Mouse (Mus musculus) forebrain, postnatal 0 days (tissue): ENCODE measurements around the gene Olfr63. TPM values are rescaled to one million over a fixed set of nuclear protein-coding genes. Genes with fewer than 3 reads are reported as not detected.

ENCODE experiments used
- polyA plus RNA-seq: library from polyadenylated mRNA; unstranded; fragments of >200 nt; fragmentation: Nextera tagmentation; extraction: Ambion mirVana; gene quantifications from 2 replicates; pipeline ENCODE4 v1.2.1, GENCODE M21; 2015
- total RNA-seq: library from RNA; depleted of rRNA; stranded (reverse); fragments of >200 nt; gene quantifications from 2 replicates; pipeline ENCODE4 v1.2.3, GENCODE M21; 2014; rRNA removed

Gene Olfr63
- total and polyA plus RNA-seq, 2 experiments from 2014 or later: 0.02 TPM; not detected in 1

Other genes with a start within 250 kb of the Olfr63 start
- gene Zfp763, start 231.3 kb upstream of the Olfr63 start, total RNA-seq: 24.3 and 28.5 TPM in 2 replicates
- gene Zfp763, start 231.3 kb upstream of the Olfr63 start, polyA plus RNA-seq: 15.4 and 19.9 TPM in 2 replicates
- not detected in 2 replicates for gene 4921501E09Rik, start 196.6 kb upstream of the Olfr63 start, total RNA-seq
- gene 4921501E09Rik, start 196.6 kb upstream of the Olfr63 start, polyA plus RNA-seq: not detected in 2 replicates
- gene Zfp563, start 175.4 kb upstream of the Olfr63 start, total RNA-seq: 28.5 and 30.6 TPM in 2 replicates
- 9.5 and 11.0 TPM in 2 replicates for gene Zfp563, start 175.4 kb upstream of the Olfr63 start, polyA plus RNA-seq
- 0.15 and 0.90 TPM in 2 replicates for gene Morc2b, start 125.0 kb upstream of the Olfr63 start, total RNA-seq
- gene Morc2b, start 125.0 kb upstream of the Olfr63 start, polyA plus RNA-seq: 0.07 and 0.20 TPM in 2 replicates
- not detected in 2 replicates for gene Olfr55, start 96.2 kb upstream of the Olfr63 start, total RNA-seq
- not detected in 2 replicates for gene Olfr55, start 96.2 kb upstream of the Olfr63 start, polyA plus RNA-seq
- not detected in 2 replicates for gene Olfr239, start 73.4 kb upstream of the Olfr63 start, total RNA-seq
- gene Olfr239, start 73.4 kb upstream of the Olfr63 start, polyA plus RNA-seq: not detected in 2 replicates
- 0.23 TPM in 1 of 2 replicates, not detected in the other for gene Olfr1564, start 43.0 kb upstream of the Olfr63 start, total RNA-seq
- not detected in 2 replicates for gene Olfr1564, start 43.0 kb upstream of the Olfr63 start, polyA plus RNA-seq
- 29.3 and 29.6 TPM in 2 replicates for gene Zfp955a, start 9.5 kb upstream of the Olfr63 start, total RNA-seq
- gene Zfp955a, start 9.5 kb upstream of the Olfr63 start, polyA plus RNA-seq: 18.5 and 19.7 TPM in 2 replicates
- gene Zfp955b, start 24.9 kb downstream of the Olfr63 start, total RNA-seq: 25.3 and 33.4 TPM in 2 replicates
- gene Zfp955b, start 24.9 kb downstream of the Olfr63 start, polyA plus RNA-seq: 12.7 and 14.0 TPM in 2 replicates
- 38.2 and 40.5 TPM in 2 replicates for gene Zfp81, start 94.2 kb downstream of the Olfr63 start, total RNA-seq
- 21.5 and 31.5 TPM in 2 replicates for gene Zfp81, start 94.2 kb downstream of the Olfr63 start, polyA plus RNA-seq
- 12.3 and 15.5 TPM in 2 replicates for gene Zfp101, start 130.0 kb downstream of the Olfr63 start, total RNA-seq
- gene Zfp101, start 130.0 kb downstream of the Olfr63 start, polyA plus RNA-seq: 8.6 and 10.2 TPM in 2 replicates
- gene Actl9, start 168.2 kb downstream of the Olfr63 start, total RNA-seq: not detected in 2 replicates
- gene Actl9, start 168.2 kb downstream of the Olfr63 start, polyA plus RNA-seq: not detected in 2 replicates